Mouse (Mus musculus) hindbrain, embryonic 14.5 days (tissue): Measurements from ENCODE around the gene Ankrd63. TPM values are rescaled to one million over a fixed set of nuclear protein-coding genes. Genes with fewer than 3 reads are reported as not detected.

ENCODE experiments used
- ATAC-seq: fragments of 200-750 bp; cut with Nextera tagmentation; 2 replicates; pipeline ENCODE4 v1.8.0; 2017; ENCODE audit warnings: moderate number of reproducible peaks, mild to moderate bottlenecking, moderate TSS enrichment, moderate library complexity; ENCODE audit not compliant: low FRiP score
- DNase-seq: peaks from one replicate; pipeline ENCODE4 v3.0.0-alpha.2; 2015; ENCODE audit warnings: low spot score
- H3K27ac ChIP-seq: fragments of 300-500 bp; sonication (generic); 2 replicates; pipeline ENCODE4 v1.5.1; 2014; ENCODE audit warnings: mild to moderate bottlenecking, moderate library complexity
- H3K27me3 ChIP-seq: fragments of 300-500 bp; sonication (generic); 2 replicates; pipeline ENCODE4 v1.6.1; 2014; ENCODE audit warnings: mild to moderate bottlenecking, low read length, mixed read lengths; ENCODE audit not compliant: control insufficient read depth, insufficient read depth
- H3K36me3 ChIP-seq: fragments of 300-500 bp; sonication (generic); replicated peaks from 2 replicates; pipeline ENCODE4 v1.6.1; 2014; ENCODE audit not compliant: control insufficient read depth, insufficient read depth
- H3K4me1 ChIP-seq: fragments of 300-500 bp; sonication (generic); replicated peaks from 2 replicates; pipeline ENCODE4 v1.6.1; 2014; ENCODE audit warnings: antibody characterized with exemption, low read length, mixed read lengths; ENCODE audit not compliant: control insufficient read depth, insufficient read depth
- H3K4me2 ChIP-seq: fragments of 300-500 bp; sonication (generic); replicated peaks from 2 replicates; pipeline ENCODE4 v1.6.1; 2014; ENCODE audit warnings: mild to moderate bottlenecking, moderate library complexity
- H3K4me3 ChIP-seq: fragments of 300-500 bp; sonication (generic); replicated peaks from 2 replicates; pipeline ENCODE4 v1.5.1; 2014; ENCODE audit warnings: mild to moderate bottlenecking, low read length
- H3K9ac ChIP-seq: fragments of 300-500 bp; sonication (generic); 2 replicates; pipeline ENCODE4 v1.6.1; 2014
- H3K9me3 ChIP-seq: fragments of 300-500 bp; sonication (generic); 2 replicates; pipeline ENCODE4 v1.6.1; 2016; ENCODE audit warnings: low read length; ENCODE audit not compliant: control insufficient read depth
- WGBS: fragments of 180-500 bp; shearing (Covaris S2); extraction: QIAGEN DNeasy Blood & Tissue Kit; methylation state at CpG from one replicate; pipeline ENCODE4 v1.1.7; 2014; 5-methylcytosine and 5-hydroxymethylcytosine counted together
- polyA plus RNA-seq: library from polyadenylated mRNA; unstranded; fragments of >200 nt; fragmentation: Nextera tagmentation; extraction: Ambion mirVana; gene quantifications from 2 replicates; pipeline ENCODE4 v1.2.1, GENCODE M21; 2014

Ankrd63 gene
- polyA plus RNA-seq, 1 experiment from 2014 or later, result not detected

DNA sequence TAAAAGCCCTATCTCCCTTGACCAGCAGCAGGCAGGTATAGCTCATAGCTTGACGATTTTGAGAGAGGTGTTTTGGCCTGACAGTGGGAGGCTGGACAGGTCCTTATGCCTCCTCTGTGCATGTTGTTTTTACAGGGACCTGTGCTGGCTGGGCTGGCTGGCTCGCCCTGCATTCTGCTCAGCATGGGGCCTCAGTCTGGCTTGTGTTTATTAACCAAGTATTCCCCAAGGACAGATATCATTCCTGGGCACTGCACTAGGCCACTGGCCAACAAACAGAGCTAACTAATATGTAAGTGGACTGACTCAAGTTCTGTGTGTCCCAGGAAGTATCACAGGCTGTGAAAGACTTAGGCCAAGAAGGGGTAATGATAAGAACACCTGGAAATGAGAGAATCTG is 34.0 kb downstream of the Ankrd63 start:
- ATAC-seq, result no peak
- no peaks in the 10 kb centered on the region for H3K9me3 ChIP-seq
- H3K27me3 ChIP-seq, result peaks cover 31% of the 10 kb centered on the region
- H3K27ac ChIP-seq, result no peak overlapping the region
- no peak overlapping the region for H3K9ac ChIP-seq
- no peak overlapping the region for H3K4me2 ChIP-seq
- no peaks in the 10 kb centered on the region for H3K36me3 ChIP-seq
- no peak overlapping the region for H3K4me3 ChIP-seq
- WGBS, result 41% methylated on average over 2 of the region's 2 CpGs
- DNase-seq, result no peak
- peaks cover 15% of the 10 kb centered on the region for H3K4me1 ChIP-seq

DNA sequence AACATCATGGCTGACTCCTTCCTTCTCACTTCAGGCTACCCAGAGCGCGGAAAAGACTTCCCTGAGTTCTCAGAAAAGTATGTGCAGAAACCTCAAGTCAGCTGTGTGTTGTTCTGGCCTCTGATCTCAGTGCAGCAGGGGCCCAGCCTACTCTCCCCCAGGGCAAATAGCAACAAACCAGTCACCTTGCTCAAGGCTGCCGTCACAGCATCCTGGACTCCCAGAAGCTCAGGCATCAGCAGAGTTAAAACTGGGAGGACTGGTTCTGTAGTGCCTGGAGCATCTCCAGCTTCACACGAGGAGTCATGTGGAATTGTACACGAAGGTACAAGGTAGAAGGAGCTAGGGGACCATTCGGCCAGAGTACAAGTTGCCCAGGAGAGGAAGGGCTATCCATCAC is 34.5 kb downstream of the Ankrd63 start:
- Histone ChIP-seq H3K27ac (no peak overlapping the region), H3K9me3 (no peaks in the 10 kb centered on the region), H3K27me3 (peaks cover 26% of the 10 kb centered on the region), H3K9ac (no peak overlapping the region), H3K4me2 (no peak overlapping the region), H3K4me3 (no peak overlapping the region), H3K4me1 (peaks cover 18% of the 10 kb centered on the region), H3K36me3 (no peaks in the 10 kb centered on the region)
- DNase-seq, result no peak
- no peak for ATAC-seq
- WGBS, result 67% methylated on average over 6 of the region's 6 CpGs

- DNase-seq (no peak), ATAC-seq (no peak)
- no peak overlapping the region for H3K4me3 ChIP-seq
- no peak overlapping the region for H3K9ac ChIP-seq
- no peak overlapping the region for H3K27ac ChIP-seq
- H3K9me3 ChIP-seq, result no peaks in the 10 kb centered on the region
- 0 out of 2 replicates have a peak, but pooled peaks cover 5% of the 10 kb centered on the region for H3K27me3 ChIP-seq
- no peaks in the 10 kb centered on the region for H3K36me3 ChIP-seq
- WGBS, result 74% methylated on average over 5 of the region's 5 CpGs
- no peak overlapping the region for H3K4me2 ChIP-seq
- H3K4me1 ChIP-seq, result peaks cover 30% of the 10 kb centered on the region
Observed at GRCm38 (mm10) chr2:118667181-118667580, 36.6 kb downstream of the Ankrd63 start.

DNA sequence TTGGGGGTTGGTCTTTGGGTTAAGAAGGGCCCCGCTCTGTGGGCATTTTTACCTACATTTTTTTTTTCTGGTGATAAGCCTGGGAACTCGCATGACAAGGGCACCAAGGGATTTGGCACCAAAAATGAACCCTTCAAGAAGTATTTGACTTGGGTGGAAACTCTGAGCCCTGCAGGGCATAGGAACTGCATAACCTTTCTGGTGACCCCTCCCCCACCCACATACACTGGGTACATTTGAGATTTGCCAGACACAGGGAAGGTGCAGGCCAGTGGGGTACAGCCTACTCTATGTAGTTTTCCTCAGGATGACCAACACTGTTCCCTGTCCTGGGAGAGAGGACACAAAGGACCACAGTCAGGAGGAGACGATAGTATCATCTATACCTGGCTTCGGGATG is 38.1 kb downstream of the Ankrd63 start:
- H3K9me3 ChIP-seq, result no peaks in the 10 kb centered on the region
- H3K4me3 ChIP-seq, result no peak overlapping the region
- H3K36me3 ChIP-seq, result no peaks in the 10 kb centered on the region
- WGBS, result 83% methylated on average over 4 of the region's 4 CpGs
- ATAC-seq (no peak), DNase-seq (no peak)
- H3K27ac ChIP-seq, result no peak overlapping the region
- peaks cover 30% of the 10 kb centered on the region for H3K4me1 ChIP-seq
- peak overlapping the region; percentile 75 for H3K4me2 ChIP-seq
- no peak overlapping the region for H3K9ac ChIP-seq
- H3K27me3 ChIP-seq, result no peaks in the 10 kb centered on the region

GRCm38 (mm10) chr2:118664975-118665516 is 38.7 kb downstream of the Ankrd63 start:
- 85% methylated on average over 3 of the region's 3 CpGs for WGBS
- no peak overlapping the region for H3K27ac ChIP-seq
- H3K9ac ChIP-seq, result 0 out of 2 replicates have a peak overlapping the region, but pooled peaks have one; percentile 75
- H3K9me3 ChIP-seq, result no peaks in the 10 kb centered on the region
- peak overlapping the region; percentile 75 for H3K4me2 ChIP-seq
- DNase-seq, result no peak
- peaks cover 30% of the 10 kb centered on the region for H3K4me1 ChIP-seq
- no peaks in the 10 kb centered on the region for H3K36me3 ChIP-seq
- H3K4me3 ChIP-seq, result no peak overlapping the region
- no peaks in the 10 kb centered on the region for H3K27me3 ChIP-seq
- ATAC-seq, result no peak

DNA sequence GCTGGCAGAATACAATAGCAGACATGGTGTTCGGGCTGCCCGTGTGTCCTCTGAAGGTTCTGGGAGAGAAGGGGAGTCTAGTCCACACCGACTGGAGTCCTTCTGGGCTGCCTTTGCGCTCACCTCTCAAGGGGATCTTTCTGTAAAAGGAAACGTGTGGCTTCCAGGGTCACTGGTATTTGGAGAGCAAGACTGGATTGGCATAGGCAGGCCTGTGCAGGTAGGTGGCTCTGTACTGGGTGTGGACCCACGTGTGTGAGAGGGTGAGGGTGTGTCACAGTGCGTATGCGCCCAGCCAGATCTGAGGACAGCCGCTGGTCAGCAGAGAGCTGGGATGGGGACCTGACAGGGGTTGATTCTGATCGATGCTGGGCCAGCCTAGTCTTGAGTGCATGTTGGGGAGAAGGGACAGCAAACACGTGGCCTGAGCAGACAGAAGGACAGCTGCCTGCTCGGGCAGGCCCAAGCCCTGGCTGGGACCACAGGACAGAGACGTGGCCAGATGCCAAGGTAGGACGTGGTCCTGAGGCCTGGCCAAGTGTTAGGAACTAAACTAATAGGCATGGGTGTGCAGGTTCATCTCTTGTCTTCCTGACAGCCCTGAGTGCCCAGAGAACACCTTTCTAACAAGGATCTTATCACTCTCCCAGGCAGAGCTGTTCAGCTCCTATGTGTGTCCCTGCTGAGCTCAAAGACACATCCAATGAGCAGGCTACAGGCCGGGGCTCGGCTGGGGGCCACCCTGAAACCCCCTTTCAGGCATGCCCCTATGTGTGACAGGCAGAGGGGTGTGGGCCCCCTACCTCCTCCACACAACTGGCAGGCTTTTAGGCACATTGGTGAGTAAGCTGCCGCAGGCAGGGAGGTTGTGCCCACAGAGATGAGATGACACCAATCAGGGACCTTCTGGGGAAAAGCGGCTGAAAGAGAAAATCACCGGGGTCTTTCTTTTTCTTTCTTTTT is 39.7 kb downstream of the Ankrd63 start:
- no peaks in the 10 kb centered on the region for H3K36me3 ChIP-seq
- ATAC-seq, result peak; percentile 46
- H3K9ac ChIP-seq, result peak overlapping the region; percentile 75
- DNase-seq, result no peak
- H3K4me2 ChIP-seq, result peak overlapping the region; percentile 75
- H3K9me3 ChIP-seq, result no peaks in the 10 kb centered on the region
- no peaks in the 10 kb centered on the region for H3K27me3 ChIP-seq
- peaks cover 30% of the 10 kb centered on the region for H3K4me1 ChIP-seq
- peak overlapping the region; percentile 76; the same call in 1 of the 2 replicates for H3K27ac ChIP-seq
- peak overlapping the region; percentile 52 for H3K4me3 ChIP-seq
- 43% methylated on average over 19 of the region's 19 CpGs for WGBS

GRCm38 (mm10) chr2:118662902-118663803 is 40.6 kb downstream of the Ankrd63 start, which contains the start of gene Pak6:
Gene Pak6 (plus strand): TSS chr2:118663303.
- H3K4me3 ChIP-seq, result peak within 1 kb of the TSS; percentile 52

GRCm38 (mm10) chr2:118661891-118662290 is 41.9 kb downstream of the Ankrd63 start:
- Histone ChIP-seq H3K9me3 (no peaks in the 10 kb centered on the region), H3K27me3 (no peaks in the 10 kb centered on the region), H3K4me1 (peaks cover 30% of the 10 kb centered on the region), H3K36me3 (no peaks in the 10 kb centered on the region), H3K9ac (no peak overlapping the region), H3K27ac (no peak overlapping the region), H3K4me3 (no peak overlapping the region), H3K4me2 (0 out of 2 replicates have a peak overlapping the region, but pooled peaks have one; percentile 75)
- 89% methylated on average over 9 of the region's 9 CpGs for WGBS
- ATAC-seq, result no peak
- DNase-seq, result no peak

More at GRCm38 (mm10) chr2:118662902-118663803, 40.6 kb downstream of the Ankrd63 start, which contains the start of gene Pak6:
- Histone ChIP-seq H3K9ac (peak within 1 kb of the TSS; percentile 75), H3K27me3 (no peaks in the 10 kb centered on the region), H3K9me3 (no peaks in the 10 kb centered on the region), H3K36me3 (no peaks in the 10 kb centered on the region), H3K4me1 (peaks cover 30% of the 10 kb centered on the region), H3K27ac (peak within 1 kb of the TSS; percentile 76), H3K4me2 (peak within 1 kb of the TSS; percentile 75)
- DNase-seq (peak; percentile 70), ATAC-seq (peak; percentile 41)
- WGBS, result 2% methylated on average over 37 of the region's 37 CpGs
